Mouse (Mus musculus) lung, adult 2 months (tissue): ENCODE data around the gene Fam206a.

Experiments
- CTCF ChIP-seq: fragments of 200-500 bp; IDR thresholded peaks from 2 replicates; pipeline ENCODE4 v1.5.1; 2011; ENCODE audit warnings: mild to moderate bottlenecking, low read length, control low read depth; ENCODE audit not compliant: insufficient read depth
- POLR2A ChIP-seq: fragments of 200-500 bp; IDR thresholded peaks from 2 replicates; pipeline ENCODE4 v1.6.1; 2011; ENCODE audit warnings: low read depth, mild to moderate bottlenecking, control low read depth, low read length, borderline replicate concordance; ENCODE audit errors: extremely low read depth

DNA sequence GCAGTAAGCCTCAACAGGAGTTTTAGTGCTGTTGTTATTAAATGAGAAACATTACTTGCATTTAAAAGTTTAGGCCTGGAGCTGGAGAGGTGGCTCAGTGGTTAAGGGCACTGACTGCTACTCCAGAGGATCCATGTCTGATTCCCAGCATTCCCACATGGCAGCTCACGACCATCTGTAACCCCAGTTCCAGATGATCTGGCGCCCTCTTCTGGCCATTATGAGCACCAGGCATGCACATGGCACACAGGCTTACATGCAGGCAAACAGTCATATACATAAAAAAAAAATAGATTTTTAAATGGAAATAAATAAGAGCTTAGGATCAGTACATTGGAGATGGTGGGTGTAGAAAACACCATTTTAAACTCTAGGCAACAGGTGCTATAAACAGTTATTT lies 41.8 kb downstream of the Fam206a start:
- TF ChIP-seq CTCF: 0 out of 2 replicates have a peak, but pooled peaks have one; percentile 13
- no peak for TF ChIP-seq POLR2A
